Mouse (Mus musculus) cerebellum, postnatal 14 days (tissue): ENCODE measurements around the gene Tab1.
A peak's percentile ranks its signal among the peaks of the same experiment; 100 is the strongest.

Source experiments
- DNase-seq, 2 experiments: peaks; one replicate each; pipeline ENCODE4 v3.0.0; 2021; ENCODE audit warnings: mixed read lengths in 2 of 2

The Tab1 gene

GRCm38 (mm10) chr15:80105490-80106410 lies 27.2 kb upstream of the Tab1 start:
- peak in 1 of 2 experiments; percentile 58 for DNase-seq

- DNase-seq = no peak
Observed at GRCm38 (mm10) chr15:80107143-80107542, 25.8 kb upstream of the Tab1 start.

GRCm38 (mm10) chr15:80107575-80107974 lies 25.4 kb upstream of the Tab1 start:
- peak in 1 of 2 experiments; percentile 51 for DNase-seq

GRCm38 (mm10) chr15:80111436-80111835 lies 21.5 kb upstream of the Tab1 start:
- no peak for DNase-seq

GRCm38 (mm10) chr15:80112499-80112898 lies 20.4 kb upstream of the Tab1 start:
- DNase-seq = no peak

- DNase-seq = no peak
Observed at GRCm38 (mm10) chr15:80114414-80114813, 18.5 kb upstream of the Tab1 start.

DNA sequence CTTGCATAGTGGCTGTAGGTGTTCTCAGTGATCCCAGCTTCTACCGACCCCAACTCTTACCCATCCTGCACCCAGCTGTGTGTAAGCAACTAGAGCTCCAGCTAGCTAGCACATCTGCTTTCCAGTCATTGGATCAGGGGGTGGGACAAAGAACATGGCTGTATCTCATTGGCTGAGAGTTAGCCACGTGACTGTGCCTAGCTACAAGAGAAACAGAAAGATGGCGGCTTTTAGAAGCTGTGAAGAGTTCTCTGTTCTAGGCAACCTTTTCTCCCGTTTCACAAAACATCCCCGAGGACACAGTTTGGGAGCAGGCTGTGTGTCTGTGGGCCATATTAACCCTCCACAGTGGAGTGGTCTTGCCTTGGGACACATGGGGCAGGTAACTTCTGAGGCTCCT lies 17.7 kb upstream of the Tab1 start:
- no peak for DNase-seq

DNA sequence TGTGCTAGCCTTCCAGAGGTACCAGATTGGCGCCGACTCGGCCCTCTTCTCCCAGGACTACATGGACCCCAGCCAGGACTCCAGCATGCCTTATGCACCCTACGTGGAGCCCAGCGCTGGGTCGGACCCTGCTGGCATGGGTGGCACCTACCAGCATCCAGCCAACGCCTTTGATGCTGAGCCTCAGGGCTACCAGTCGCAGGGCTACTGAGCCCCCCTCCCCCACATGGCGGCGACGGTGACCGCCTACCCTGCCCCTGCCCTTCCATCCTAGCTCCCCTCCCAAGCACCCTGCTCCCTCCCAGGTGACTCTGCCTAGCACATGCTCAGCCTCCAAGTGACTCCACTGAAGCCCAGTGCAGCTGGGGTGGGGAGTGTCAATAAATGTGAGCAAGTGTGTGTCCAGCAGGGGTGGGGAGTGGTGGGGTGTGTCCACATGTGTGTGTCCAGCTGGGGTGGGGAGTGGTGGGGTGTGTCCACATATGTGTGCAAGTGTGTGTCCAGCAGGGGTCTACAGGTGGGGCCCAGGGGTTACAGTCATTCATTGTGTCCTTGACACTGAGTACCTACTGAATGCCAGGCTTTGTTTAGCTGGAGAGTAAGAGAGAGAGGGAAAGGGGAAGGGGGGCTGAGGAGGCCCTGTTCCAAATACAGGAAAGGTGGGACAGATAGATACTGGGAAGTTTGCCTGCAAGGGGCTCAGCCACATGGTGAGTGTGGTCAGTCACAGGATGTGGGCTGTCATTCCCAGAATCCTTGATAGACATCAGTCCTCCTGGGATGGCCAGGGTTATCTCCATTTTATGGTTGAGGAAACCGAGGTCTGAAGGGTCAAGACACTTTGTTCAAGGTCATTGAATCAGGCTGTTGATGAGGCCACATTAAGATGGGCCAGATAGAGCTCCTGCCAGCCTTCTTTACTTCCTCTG lies 16.8 kb upstream of the Tab1 start:
- peak in 1 of 2 experiments; percentile 47 for DNase-seq

DNA sequence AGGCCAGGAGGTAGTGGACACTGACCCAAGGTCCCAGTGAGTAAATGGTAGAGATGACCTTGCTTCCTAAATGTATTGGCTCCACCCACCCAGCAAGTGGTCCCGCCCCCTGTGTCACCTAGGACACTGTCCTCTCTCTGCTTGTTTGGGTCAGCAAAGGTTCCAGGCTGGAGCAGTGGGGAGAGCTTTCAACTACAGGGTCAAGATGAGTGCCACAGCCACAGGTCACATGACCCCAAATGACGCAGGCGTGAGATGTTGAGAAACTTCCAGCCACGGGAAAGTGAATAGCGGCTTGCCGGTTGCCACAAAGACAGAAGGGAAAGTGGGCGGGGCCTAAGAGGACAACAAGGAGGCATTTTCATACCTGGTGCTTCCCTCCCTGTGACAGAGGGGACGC lies 15.8 kb upstream of the Tab1 start:
- no peak for DNase-seq

DNA sequence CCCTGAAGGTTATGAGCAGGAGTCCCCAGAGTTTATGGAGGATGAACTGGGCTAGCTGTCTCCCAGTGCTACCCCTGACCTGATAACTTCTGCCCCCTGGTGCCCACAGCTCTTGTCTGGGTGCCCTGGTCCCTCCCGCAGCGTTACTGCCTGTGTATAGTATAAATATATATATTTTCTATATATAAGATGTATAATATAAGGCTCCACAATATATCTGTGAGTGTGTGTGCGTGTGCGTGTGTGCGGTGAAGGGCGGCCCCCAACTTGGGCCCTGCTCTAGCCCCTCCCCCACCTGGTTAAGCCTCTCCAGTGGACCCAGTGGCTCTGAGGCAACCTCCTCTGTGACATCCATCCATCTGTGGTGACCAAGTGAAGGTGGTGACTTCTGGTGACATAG lies 13.9 kb upstream of the Tab1 start:
- peak in 1 of 2 experiments; percentile 35 for DNase-seq

GRCm38 (mm10) chr15:80121721-80122325 lies 11.1 kb upstream of the Tab1 start:
- DNase-seq = peak; percentile 95 to 96

GRCm38 (mm10) chr15:80122431-80122830 lies 10.5 kb upstream of the Tab1 start:
- peak in 1 of 2 experiments; percentile 34 for DNase-seq

DNA sequence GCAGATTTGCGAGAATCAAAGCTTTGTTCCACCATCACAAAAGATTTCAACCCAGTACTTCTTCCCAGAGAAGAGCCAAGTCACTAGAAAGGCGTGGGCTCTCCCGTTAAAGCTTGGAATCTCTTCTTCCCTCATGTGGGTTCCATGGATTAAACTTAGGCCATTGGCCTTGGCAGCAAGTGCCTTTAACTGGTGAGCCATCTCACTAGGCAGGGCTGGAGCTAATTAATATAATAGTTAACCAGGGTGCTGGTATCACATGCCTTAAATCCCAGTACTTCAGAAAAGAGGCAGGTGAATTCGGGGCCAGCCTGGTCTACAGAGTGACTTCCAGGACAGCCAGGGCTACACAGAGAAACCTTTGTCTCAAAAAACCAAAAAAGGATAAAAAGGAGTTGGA lies 8.3 kb upstream of the Tab1 start:
- DNase-seq = no peak

DNA sequence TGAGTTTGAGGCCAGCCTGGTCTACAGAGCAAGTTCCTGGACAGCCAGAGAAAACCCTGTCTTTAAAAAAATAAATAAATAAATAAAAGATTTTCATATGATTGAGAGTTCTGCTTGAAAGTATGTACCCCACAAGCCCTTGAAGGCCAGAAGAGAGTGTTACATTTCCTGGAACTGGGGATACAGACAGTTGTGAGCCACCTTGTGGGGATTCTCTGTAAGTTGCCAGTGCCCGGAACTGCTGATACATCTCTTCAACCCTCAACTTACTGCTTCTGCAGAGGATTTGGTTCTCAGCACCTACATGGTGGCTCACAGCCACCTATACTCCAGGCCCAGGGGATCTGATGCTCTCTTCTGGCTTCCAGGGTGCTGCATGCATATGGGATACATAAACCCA lies 5.7 kb upstream of the Tab1 start:
- DNase-seq = peak in 1 of 2 experiments; percentile 18

GRCm38 (mm10) chr15:80129982-80130381 lies 2.9 kb upstream of the Tab1 start:
- no peak for DNase-seq

GRCm38 (mm10) chr15:80130689-80131088 lies 2.2 kb upstream of the Tab1 start:
- DNase-seq = peak in 1 of 2 experiments; percentile 27

GRCm38 (mm10) chr15:80131421-80131820 lies 1.5 kb upstream of the Tab1 start:
- peak; percentile 86 to 87 for DNase-seq

DNA sequence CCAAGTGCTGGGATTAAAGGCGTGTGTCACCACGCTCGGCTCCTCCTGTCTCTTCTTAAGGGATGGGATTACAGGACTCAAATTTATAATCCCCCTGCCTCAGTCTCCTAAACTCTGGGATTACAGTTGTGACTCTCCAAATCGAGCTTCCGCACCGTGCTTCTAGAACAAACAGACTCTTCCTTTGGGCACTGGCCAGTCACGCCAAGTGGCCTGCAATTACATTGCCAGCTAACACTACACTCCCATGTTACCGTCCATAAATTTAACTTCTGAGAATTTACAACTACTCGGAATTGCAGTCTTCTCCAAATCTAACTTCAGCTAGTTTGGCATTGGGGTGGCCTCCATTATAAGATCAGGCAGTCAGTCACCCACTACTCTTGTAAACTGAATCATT lies 475 bp upstream of the Tab1 start:
- peak; percentile 55 to 64 for DNase-seq

DNA sequence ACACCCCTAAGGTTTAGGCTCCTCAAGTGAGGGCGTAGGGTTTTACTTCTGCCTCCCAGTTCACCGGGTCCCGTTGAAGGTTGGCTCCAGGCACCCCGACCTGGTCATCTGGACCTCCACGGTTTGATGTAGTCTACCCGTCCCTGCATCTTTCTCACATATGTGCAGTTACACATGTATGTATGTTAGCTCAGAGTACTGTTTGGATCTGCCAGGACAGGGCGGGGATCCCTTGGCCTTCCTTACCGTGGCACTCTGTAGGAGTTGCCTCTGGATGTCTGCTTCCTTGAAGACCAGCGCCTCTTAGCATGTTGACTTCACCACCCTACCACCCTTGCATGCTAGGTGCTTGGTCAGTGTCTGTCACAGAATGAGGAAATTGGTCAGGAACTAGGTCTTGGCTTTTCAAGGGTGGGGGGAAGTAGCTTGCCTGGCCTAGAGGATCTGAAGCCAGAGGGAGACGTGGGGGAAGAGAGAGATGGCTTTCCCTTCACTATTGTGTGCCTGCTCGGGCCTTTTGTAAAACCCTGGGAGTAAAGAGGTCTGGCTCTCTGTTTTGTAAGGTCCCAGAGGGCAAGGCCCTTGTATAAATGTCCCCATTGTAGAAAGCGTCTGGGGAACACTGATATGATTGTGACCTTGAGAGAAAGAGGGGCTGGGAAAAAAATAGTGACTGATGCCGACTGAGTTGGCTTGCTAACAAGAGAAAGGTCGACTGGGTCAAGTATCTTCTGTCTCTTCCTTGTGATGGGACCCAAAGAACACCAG lies 939 bp downstream of the Tab1 start:
- peak; percentile 44 to 46 for DNase-seq

GRCm38 (mm10) chr15:80134450-80134847 lies 1.5 kb downstream of the Tab1 start:
- no peak for DNase-seq

GRCm38 (mm10) chr15:80135499-80135898 lies 2.6 kb downstream of the Tab1 start:
- no peak for DNase-seq

DNA sequence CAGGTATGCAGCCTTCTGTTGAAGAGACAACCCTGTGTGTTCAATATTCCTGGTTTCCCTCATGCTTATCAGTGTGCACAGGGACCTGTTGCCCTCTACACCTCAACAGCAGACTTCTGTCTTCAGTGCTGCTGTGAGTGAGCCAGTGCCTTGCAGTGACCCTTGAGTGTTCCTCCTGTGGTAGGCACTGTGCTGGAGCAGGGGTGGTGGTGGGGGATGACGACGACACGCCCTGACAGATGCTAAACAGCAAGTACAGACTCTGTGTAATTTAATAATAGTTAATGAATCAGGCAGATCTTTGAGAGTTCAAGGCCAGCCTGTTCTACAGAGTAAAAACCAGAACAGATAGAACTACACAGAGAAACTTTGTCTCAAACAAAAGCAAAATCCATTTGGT lies 3.7 kb downstream of the Tab1 start:
- DNase-seq = no peak
